Comparison of ENCODE assay signal across 10 mouse cellular contexts in genomic region chr16:38295349-38295930, GRCm38 (mm10). TPM values are rescaled to one million over a fixed set of nuclear protein-coding genes. Genes with fewer than 3 reads are reported as not detected.
DNase-seq lines count a peak whose midpoint lies in the region; ATAC-seq and TF ChIP-seq lines count a peak whose summit lies in the region.
"Had no signal": no experiment of that assay in that cellular context is flagged by ENCODE, and none has a peak within 500 bp of the region (broad histone marks: within the 10 kb centered on the region; RNA-seq: fewer than 3 reads in every experiment).

No protein-coding gene starts in this region.

- 31% methylated on average over 5 of the region's 5 CpGs for WGBS in liver, embryonic 14.5 days (ENCODE audit: insufficient replicate concordance)
- 47% methylated on average over 5 of the region's 5 CpGs for WGBS in liver, embryonic 11.5 days
- WGBS in intestine, embryonic 15.5 days: 33% methylated on average over 5 of the region's 5 CpGs
- WGBS in cerebellum, adult 2 months: 35% methylated on average over 5 of the region's 5 CpGs

- no peaks in the 10 kb centered on the region for H3K27me3 ChIP-seq in liver, embryonic 14.5 days (ENCODE audit: control insufficient read depth, insufficient read depth, low read length)
- no peaks in the 10 kb centered on the region for H3K27me3 ChIP-seq in liver, embryonic 11.5 days (replicated peaks; ENCODE audit: control insufficient read depth, insufficient read depth, low read length)
- H3K27me3 ChIP-seq in intestine, embryonic 15.5 days (replicated peaks): no peaks in the 10 kb centered on the region
- H3K27me3 ChIP-seq in cerebellum, adult 2 months (ENCODE audit: control insufficient read depth, insufficient read depth, low read length): no peaks in the 10 kb centered on the region; the same call in 1 of the 2 replicates
- H3K27me3 ChIP-seq: embryonic facial prominence, embryonic 15.5 days; heart, embryonic 13.5 days had no signal

- no peak overlapping the region for H3K9ac ChIP-seq in liver, embryonic 14.5 days (replicated peaks)
- no peak overlapping the region for H3K9ac ChIP-seq in liver, embryonic 11.5 days (ENCODE audit: low read depth, low read length)
- no peak overlapping the region for H3K9ac ChIP-seq in intestine, embryonic 15.5 days
- H3K9ac ChIP-seq: embryonic facial prominence, embryonic 15.5 days; heart, embryonic 13.5 days had no signal

- H3K9me3 ChIP-seq in liver, embryonic 14.5 days (ENCODE audit: control insufficient read depth, low read length): no peaks in the 10 kb centered on the region
- no peaks in the 10 kb centered on the region for H3K9me3 ChIP-seq in liver, embryonic 11.5 days (ENCODE audit: control insufficient read depth, low read length)
- H3K9me3 ChIP-seq in intestine, embryonic 15.5 days: no peaks in the 10 kb centered on the region
- H3K9me3 ChIP-seq: embryonic facial prominence, embryonic 15.5 days; heart, embryonic 13.5 days had no signal

- no peak for TF ChIP-seq POLR2A in cerebellum, adult 2 months (IDR thresholded peaks at IDR 0.05; ENCODE audit: borderline replicate concordance, insufficient read depth, low read length)

- no peak overlapping the region for H3K4me2 ChIP-seq in liver, embryonic 14.5 days (ENCODE audit: low read depth)
- no peak overlapping the region for H3K4me2 ChIP-seq in liver, embryonic 11.5 days
- peak overlapping the region; percentile 51 for H3K4me2 ChIP-seq in intestine, embryonic 15.5 days (replicated peaks)
- H3K4me2 ChIP-seq: embryonic facial prominence, embryonic 15.5 days; heart, embryonic 13.5 days had no signal

- TF ChIP-seq CTCF in liver, embryonic 14.5 days (IDR thresholded peaks at IDR 0.05; ENCODE audit: low read depth): peak; percentile 49
- TF ChIP-seq CTCF in cerebellum, adult 2 months (IDR thresholded peaks at IDR 0.05; ENCODE audit: borderline replicate concordance, insufficient read depth, low read depth, low read length): no peak

- ATAC-seq in liver, embryonic 14.5 days (ENCODE audit: insufficient read depth): no peak
- no peak for ATAC-seq in liver, embryonic 11.5 days (replicated peaks; ENCODE audit: low FRiP score)
- peak; percentile 57 for ATAC-seq in intestine, embryonic 15.5 days
- ATAC-seq in cerebellum, adult (ENCODE audit: insufficient number of reproducible peaks, low FRiP score, low TSS enrichment): no peak
- ATAC-seq: midbrain, embryonic 16.5 days had no signal

- no peaks in the 10 kb centered on the region for H3K36me3 ChIP-seq in liver, embryonic 14.5 days (replicated peaks; ENCODE audit: control insufficient read depth, insufficient read depth, low read depth)
- no peaks in the 10 kb centered on the region for H3K36me3 ChIP-seq in liver, embryonic 11.5 days (ENCODE audit: control insufficient read depth, insufficient read depth, low read length)
- H3K36me3 ChIP-seq in intestine, embryonic 15.5 days: no peaks in the 10 kb centered on the region
- H3K36me3 ChIP-seq: embryonic facial prominence, embryonic 15.5 days; heart, embryonic 13.5 days had no signal

- no peak for DNase-seq in liver, embryonic 14.5 days (ENCODE audit: low read depth in 3 of 3, low spot score in 3 of 3)
- no peak for DNase-seq in liver, embryonic 11.5 days (ENCODE audit: low spot score)
- DNase-seq in Muller cell, postnatal 12 days (ENCODE audit: inconsistent ontology term): peak; percentile 27
- DNase-seq in lung, postnatal 36 days: peak; percentile 15
- DNase-seq in cerebellum, adult 2 months: no peak

- H3K4me1 ChIP-seq in liver, embryonic 14.5 days (replicated peaks; ENCODE audit: control insufficient read depth in 2 of 2, insufficient read depth in 2 of 2, low read length in 1 of 2): no peaks in the 10 kb centered on the region
- H3K4me1 ChIP-seq in liver, embryonic 11.5 days (replicated peaks; ENCODE audit: control insufficient read depth, insufficient read depth, low read length): no peaks in the 10 kb centered on the region; the same call in 1 of the 2 replicates
- H3K4me1 ChIP-seq in intestine, embryonic 15.5 days (replicated peaks): 0 out of 2 replicates have a peak, but pooled peaks cover 4% of the 10 kb centered on the region
- H3K4me1 ChIP-seq in cerebellum, adult 2 months (ENCODE audit: control insufficient read depth, insufficient read depth, low read length): no peaks in the 10 kb centered on the region
- H3K4me1 ChIP-seq: embryonic facial prominence, embryonic 15.5 days had no signal

- no peak overlapping the region for H3K4me3 ChIP-seq in liver, embryonic 14.5 days (ENCODE audit: insufficient read depth in 1 of 2, low read depth in 2 of 2, low read length in 2 of 2)
- H3K4me3 ChIP-seq in liver, embryonic 11.5 days (ENCODE audit: low read depth, low read length): no peak overlapping the region
- no peak overlapping the region for H3K4me3 ChIP-seq in intestine, embryonic 15.5 days (replicated peaks)
- H3K4me3 ChIP-seq in cerebellum, adult 2 months (replicated peaks; ENCODE audit: insufficient read depth, low read depth, low read length): no peak overlapping the region
- H3K4me3 ChIP-seq: embryonic facial prominence, embryonic 15.5 days; heart, embryonic 13.5 days had no signal

- no peak overlapping the region for H3K27ac ChIP-seq in liver, embryonic 14.5 days
- no peak overlapping the region for H3K27ac ChIP-seq in liver, embryonic 11.5 days (ENCODE audit: low read depth, low read length)
- H3K27ac ChIP-seq in intestine, embryonic 15.5 days: peak overlapping the region; percentile 89
- no peak overlapping the region for H3K27ac ChIP-seq in cerebellum, adult 2 months (ENCODE audit: insufficient read depth, low read length)
- H3K27ac ChIP-seq: embryonic facial prominence, embryonic 15.5 days; heart, embryonic 13.5 days had no signal

- no peak for TF ChIP-seq EP300 in liver, embryonic 14.5 days (IDR thresholded peaks at IDR 0.05; ENCODE audit: low read depth)

RNA-seq across cellular contexts. Expression of gene Nr1i2, which starts 0.8 kb away (rescaled TPM):
- polyA plus RNA-seq in liver, embryonic 14.5 days (2012; rRNA removed): 3.6 and 4.1 TPM in 2 replicates
- 2.2 and 2.9 TPM in 2 replicates for polyA plus RNA-seq in liver, embryonic 14.5 days (2014; fragmentation: Nextera tagmentation; extraction: Ambion mirVana)
- polyA plus RNA-seq in liver, embryonic 11.5 days (2014; fragmentation: Nextera tagmentation; extraction: Ambion mirVana): 1.8 and 2.0 TPM in 2 replicates
- polyA plus RNA-seq in intestine, embryonic 15.5 days (2015; fragmentation: Nextera tagmentation; extraction: Ambion mirVana): 12.1 and 13.1 TPM in 2 replicates
- polyA plus RNA-seq in cerebellum, adult 2 months (2012; rRNA removed): 0.05 TPM in 1 of 2 replicates, not detected in the other
- polyA plus RNA-seq: embryonic facial prominence, embryonic 15.5 days; heart, embryonic 13.5 days; midbrain, embryonic 16.5 days had no signal

RNA-seq across cellular contexts. Expression of gene Maats1, which starts 46.5 kb away (rescaled TPM):
- polyA plus RNA-seq in liver, embryonic 14.5 days (2012; rRNA removed): 0.01 TPM in 1 of 2 replicates, not detected in the other
- polyA plus RNA-seq in liver, embryonic 14.5 days (2014; fragmentation: Nextera tagmentation; extraction: Ambion mirVana): not detected in 2 replicates
- polyA plus RNA-seq in liver, embryonic 11.5 days (2014; fragmentation: Nextera tagmentation; extraction: Ambion mirVana): 0.05 TPM in 1 of 2 replicates, not detected in the other
- 0.08 and 0.18 TPM in 2 replicates for polyA plus RNA-seq in intestine, embryonic 15.5 days (2015; fragmentation: Nextera tagmentation; extraction: Ambion mirVana)
- polyA plus RNA-seq in cerebellum, adult 2 months (2012; rRNA removed): 0.39 and 0.78 TPM in 2 replicates

RNA-seq across cellular contexts. Expression of gene Cox17, which starts 51.4 kb away (rescaled TPM):
- 124 and 227 TPM in 2 replicates for polyA plus RNA-seq in liver, embryonic 14.5 days (2012; rRNA removed)
- polyA plus RNA-seq in liver, embryonic 14.5 days (2014; fragmentation: Nextera tagmentation; extraction: Ambion mirVana): 351 and 369 TPM in 2 replicates
- 441 and 497 TPM in 2 replicates for polyA plus RNA-seq in liver, embryonic 11.5 days (2014; fragmentation: Nextera tagmentation; extraction: Ambion mirVana)
- 233 TPM in 2 replicates for polyA plus RNA-seq in intestine, embryonic 15.5 days (2015; fragmentation: Nextera tagmentation; extraction: Ambion mirVana)
- 240 and 256 TPM in 2 replicates for polyA plus RNA-seq in cerebellum, adult 2 months (2012; rRNA removed)

RNA-seq across cellular contexts. Expression of gene Gm21987, which starts 51.4 kb away (rescaled TPM):
- polyA plus RNA-seq in liver, embryonic 14.5 days (2012; rRNA removed): not detected in 2 replicates
- not detected in 2 replicates for polyA plus RNA-seq in liver, embryonic 14.5 days (2014; fragmentation: Nextera tagmentation; extraction: Ambion mirVana)
- polyA plus RNA-seq in liver, embryonic 11.5 days (2014; fragmentation: Nextera tagmentation; extraction: Ambion mirVana): not detected in 2 replicates
- polyA plus RNA-seq in intestine, embryonic 15.5 days (2015; fragmentation: Nextera tagmentation; extraction: Ambion mirVana): 0.53 TPM in 1 of 2 replicates, not detected in the other
- 0.41 TPM in 1 of 2 replicates, not detected in the other for polyA plus RNA-seq in cerebellum, adult 2 months (2012; rRNA removed)
- polyA plus RNA-seq: embryonic facial prominence, embryonic 15.5 days; midbrain, embryonic 16.5 days had no signal

Comparison
In these comparisons a context has a peak if more than half of its experiments do, and no peak if none do; other contexts are left out.
1. DNase-seq: peak in Muller cell, postnatal 12 days (single experiment) and lung, postnatal 36 days (single experiment); none in liver, embryonic 14.5 days (0 of 3), liver, embryonic 11.5 days (single experiment) and cerebellum, adult 2 months (0 of 2).